ENCODE assay signal across 21 mouse cellular contexts in genomic region chr4:75950582-75950981, GRCm38 (mm10).
A peak's percentile ranks its signal among the peaks of the same experiment; 100 is the strongest.
DNase-seq lines count a peak whose midpoint lies in the region; ATAC-seq and TF ChIP-seq lines count a peak whose summit lies in the region.
"Had no signal": no experiment of that assay in that cellular context is flagged by ENCODE, and none has a peak within 500 bp of the region (broad histone marks: within the 10 kb centered on the region; RNA-seq: fewer than 3 reads in every experiment).

No protein-coding gene starts in this region.

- TF ChIP-seq CTCF in forebrain, postnatal 0 days (IDR thresholded peaks at IDR 0.05; ENCODE audit: low read depth): no peak

- H3K4me3 ChIP-seq in kidney, embryonic 14.5 days (ENCODE audit: low read length): no peak overlapping the region
- no peak overlapping the region for H3K4me3 ChIP-seq in forebrain, postnatal 0 days (ENCODE audit: low read depth, low read length)
- H3K4me3 ChIP-seq: embryonic facial prominence, embryonic 12.5 days; hindbrain, embryonic 13.5 days; intestine, embryonic 15.5 days; midbrain, embryonic 10.5 days; stomach, embryonic 15.5 days had no signal

- no peak overlapping the region for H3K4me2 ChIP-seq in kidney, embryonic 14.5 days (replicated peaks; ENCODE audit: low read depth, low read length)
- H3K4me2 ChIP-seq in forebrain, postnatal 0 days (ENCODE audit: low read depth): no peak overlapping the region
- H3K4me2 ChIP-seq: embryonic facial prominence, embryonic 12.5 days; hindbrain, embryonic 13.5 days; intestine, embryonic 15.5 days; stomach, embryonic 15.5 days had no signal

- H3K36me3 ChIP-seq in kidney, embryonic 14.5 days (ENCODE audit: control insufficient read depth, insufficient read depth, low read length): peaks cover 10% of the 10 kb centered on the region; the same call in 1 of the 2 replicates
- no peaks in the 10 kb centered on the region for H3K36me3 ChIP-seq in forebrain, postnatal 0 days (ENCODE audit: insufficient read depth)
- H3K36me3 ChIP-seq: intestine, embryonic 15.5 days; midbrain, embryonic 10.5 days; stomach, embryonic 15.5 days had no signal

- H3K9me3 ChIP-seq in kidney, embryonic 14.5 days (ENCODE audit: control insufficient read depth, low read length): no peaks in the 10 kb centered on the region
- no peaks in the 10 kb centered on the region for H3K9me3 ChIP-seq in forebrain, postnatal 0 days (ENCODE audit: low read length)
- H3K9me3 ChIP-seq: embryonic facial prominence, embryonic 12.5 days; hindbrain, embryonic 13.5 days; intestine, embryonic 15.5 days; midbrain, embryonic 10.5 days; stomach, embryonic 15.5 days had no signal

- H3K9ac ChIP-seq in kidney, embryonic 14.5 days (ENCODE audit: low read depth, low read length): no peak overlapping the region
- no peak overlapping the region for H3K9ac ChIP-seq in forebrain, postnatal 0 days
- H3K9ac ChIP-seq: embryonic facial prominence, embryonic 12.5 days; hindbrain, embryonic 13.5 days; intestine, embryonic 15.5 days; liver, postnatal 0 days; stomach, embryonic 15.5 days had no signal

- DNase-seq in kidney, adult 18-20 months: peak; percentile 18
- DNase-seq in kidney, postnatal 14 days: no peak
- peak; percentile 5 for DNase-seq in testis, postnatal 14 days (ENCODE audit: low spot score)
- DNase-seq in testis, postnatal 10 days (ENCODE audit: low spot score): no peak
- peak; percentile 36 to 41 for DNase-seq in kidney, postnatal 36 days
- no peak for DNase-seq in gastrocnemius, postnatal 36 days
- DNase-seq in forebrain, postnatal 0 days: no peak
- DNase-seq: adrenal gland, adult 8-10 months; cerebellum, adult 8-10 months; liver, postnatal 0 days; retina, postnatal 1 day; right cerebral cortex, postnatal 25 days; thymus, adult 2 months had no signal

- no peak overlapping the region for H3K27ac ChIP-seq in kidney, embryonic 14.5 days (ENCODE audit: low read depth, low read length)
- H3K27ac ChIP-seq in forebrain, postnatal 0 days (ENCODE audit: low read depth, low read length): no peak overlapping the region
- H3K27ac ChIP-seq: embryonic facial prominence, embryonic 12.5 days; hindbrain, embryonic 13.5 days; intestine, embryonic 15.5 days; midbrain, embryonic 10.5 days; stomach, embryonic 15.5 days had no signal

- ATAC-seq in kidney, embryonic 14.5 days (ENCODE audit: low FRiP score, low TSS enrichment): peak; percentile 55; the same call in 1 of the 2 replicates
- no peak for ATAC-seq in forebrain, postnatal 0 days
- ATAC-seq: activated CD4-positive, CD25-positive, alpha-beta regulatory T cell, adult 4 months; intestine, embryonic 15.5 days; liver, postnatal 0 days; lung, postnatal 0 days had no signal

- no peaks in the 10 kb centered on the region for H3K27me3 ChIP-seq in kidney, embryonic 14.5 days (ENCODE audit: control insufficient read depth, insufficient read depth, low read length)
- no peaks in the 10 kb centered on the region for H3K27me3 ChIP-seq in forebrain, postnatal 0 days (ENCODE audit: insufficient read depth, low read length)
- H3K27me3 ChIP-seq: embryonic facial prominence, embryonic 12.5 days; hindbrain, embryonic 13.5 days; intestine, embryonic 15.5 days; stomach, embryonic 15.5 days had no signal

- WGBS in kidney, embryonic 14.5 days: 48% methylated on average over 4 of the region's 4 CpGs
- 76% methylated on average over 4 of the region's 4 CpGs for WGBS in forebrain, postnatal 0 days

- H3K4me1 ChIP-seq in kidney, embryonic 14.5 days (ENCODE audit: control insufficient read depth, insufficient read depth, low read length): no peaks in the 10 kb centered on the region
- no peaks in the 10 kb centered on the region for H3K4me1 ChIP-seq in forebrain, postnatal 0 days (ENCODE audit: insufficient read depth)
- H3K4me1 ChIP-seq: embryonic facial prominence, embryonic 12.5 days; hindbrain, embryonic 13.5 days; intestine, embryonic 15.5 days; midbrain, embryonic 10.5 days; stomach, embryonic 15.5 days had no signal

- intact Hi-C loops in gastrocnemius, postnatal 36 days (cut with DNase I): no loop called here

Comparison
In these comparisons a context has a peak if more than half of its experiments do, and no peak if none do; other contexts are left out.
1. DNase-seq: peak in kidney, adult 18-20 months (single experiment), testis, postnatal 14 days (single experiment) and kidney, postnatal 36 days (2 of 2); none in kidney, postnatal 14 days (single experiment), testis, postnatal 10 days (single experiment), gastrocnemius, postnatal 36 days (0 of 2) and forebrain, postnatal 0 days (single experiment).